Mouse (Mus musculus) limb, embryonic 11.5 days (tissue): ENCODE data around the gene Yars2. TPM values are rescaled to one million over a fixed set of nuclear protein-coding genes. Genes with fewer than 3 reads are reported as not detected.

ENCODE experiments used
- ATAC-seq: fragments of 200-750 bp; cut with Nextera tagmentation; 2 replicates; pipeline ENCODE4 v1.8.0; 2017; ENCODE audit warnings: low read depth; ENCODE audit not compliant: insufficient number of reproducible peaks, low FRiP score, low TSS enrichment
- DNase-seq: peaks from one replicate; pipeline ENCODE4 v3.0.0-alpha.2; 2015; ENCODE audit warnings: low spot score
- H3K27ac ChIP-seq: fragments of 300-500 bp; sonication (generic); replicated peaks from 2 replicates; pipeline ENCODE4 v1.5.1; 2014; ENCODE audit warnings: low read depth, mild to moderate bottlenecking, low read length
- H3K27me3 ChIP-seq: fragments of 300-500 bp; sonication (generic); 2 replicates; pipeline ENCODE4 v1.6.1; 2014; ENCODE audit warnings: mild to moderate bottlenecking, low read length, mixed read lengths; ENCODE audit not compliant: control insufficient read depth, insufficient read depth
- H3K36me3 ChIP-seq: fragments of 300-500 bp; sonication (generic); 2 replicates; pipeline ENCODE4 v1.6.1; 2014; ENCODE audit warnings: mild to moderate bottlenecking, low read length, moderate library complexity, mixed read lengths; ENCODE audit not compliant: control insufficient read depth, insufficient read depth
- H3K4me1 ChIP-seq: fragments of 300-500 bp; sonication (generic); 2 replicates; pipeline ENCODE4 v1.6.1; 2014; ENCODE audit warnings: low read length, mixed read lengths; ENCODE audit not compliant: control insufficient read depth, insufficient read depth
- H3K4me2 ChIP-seq: fragments of 300-500 bp; sonication (generic); 2 replicates; pipeline ENCODE4 v1.6.1; 2014; ENCODE audit warnings: low read depth, mild to moderate bottlenecking, moderate library complexity; ENCODE audit not compliant: severe bottlenecking
- H3K4me3 ChIP-seq: fragments of 300-500 bp; sonication (generic); 2 replicates; pipeline ENCODE4 v1.5.1; 2014; ENCODE audit warnings: low read depth, low read length
- H3K9ac ChIP-seq: fragments of 300-500 bp; sonication (generic); 2 replicates; pipeline ENCODE4 v1.6.1; 2014; ENCODE audit warnings: mild to moderate bottlenecking, low read length
- H3K9me3 ChIP-seq: fragments of 300-500 bp; sonication (generic); 2 replicates; pipeline ENCODE4 v1.6.1; 2016; ENCODE audit warnings: low read length; ENCODE audit not compliant: control insufficient read depth
- WGBS: fragments of 180-500 bp; shearing (Covaris S2); extraction: QIAGEN DNeasy Blood & Tissue Kit; methylation state at CpG from one replicate; pipeline ENCODE4 v1.1.7; 2014; 5-methylcytosine and 5-hydroxymethylcytosine counted together
- polyA plus RNA-seq: library from polyadenylated mRNA; unstranded; fragments of >200 nt; fragmentation: Nextera tagmentation; extraction: Ambion mirVana; gene quantifications from 2 replicates; pipeline ENCODE4 v1.2.1, GENCODE M21; 2014

Yars2 gene
- 45.0 and 46.6 TPM in 2 replicates for polyA plus RNA-seq

DNA sequence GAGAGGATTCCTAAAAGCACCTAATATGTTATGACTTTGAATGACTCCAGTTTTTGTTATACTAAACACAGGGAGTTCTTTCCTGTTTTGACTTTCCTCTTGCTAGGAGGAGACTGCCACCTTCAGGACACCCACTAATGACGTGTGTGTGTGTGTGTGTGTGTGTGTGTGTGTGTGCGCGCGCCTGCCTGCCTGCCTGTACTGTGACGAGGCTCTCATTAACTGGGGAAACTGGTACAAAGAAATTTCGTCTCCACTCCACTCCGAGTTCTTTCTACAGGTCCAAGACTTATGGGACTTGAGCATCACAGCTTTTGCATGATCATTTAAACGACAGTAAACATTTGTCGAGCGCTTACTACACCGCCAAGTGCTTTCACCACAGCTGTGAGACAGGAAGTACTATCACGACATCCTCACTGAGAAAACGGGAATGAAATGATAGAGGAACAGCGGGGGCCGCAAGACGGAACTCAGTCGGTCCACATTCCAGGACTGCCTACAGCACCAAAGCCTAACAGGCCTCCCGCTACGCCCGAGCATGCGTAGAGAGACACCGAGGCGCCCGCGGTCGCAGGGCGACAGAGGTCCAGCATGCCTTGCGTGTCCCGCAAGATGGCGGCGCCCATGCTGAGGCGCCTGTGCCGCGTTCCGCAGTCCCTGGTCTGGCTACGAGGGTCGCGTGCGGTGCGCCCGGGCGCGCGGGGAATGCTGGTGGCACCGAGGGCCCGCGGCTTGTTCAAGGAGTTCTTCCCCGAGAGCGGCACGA is at the start of gene Yars2:
Gene Yars2, plus strand, starts transcription at position 597 of the 769 bp plus-strand sequence.
- peak within 1 kb of the TSS; percentile 53 for H3K4me2 ChIP-seq
- H3K27ac ChIP-seq = peak within 1 kb of the TSS; percentile 75
- peak; percentile 97 for ATAC-seq
- 0 out of 2 replicates have a peak, but pooled peaks cover 2% of the 10 kb centered on the region for H3K36me3 ChIP-seq
- no peaks in the 10 kb centered on the region for H3K27me3 ChIP-seq
- H3K4me1 ChIP-seq = 0 out of 2 replicates have a peak, but pooled peaks cover 5% of the 10 kb centered on the region
- under 1% methylated on average over 48 of the region's 50 CpGs for WGBS
- H3K9me3 ChIP-seq = no peaks in the 10 kb centered on the region
- H3K9ac ChIP-seq = peak within 1 kb of the TSS; percentile 85
- H3K4me3 ChIP-seq = peak within 1 kb of the TSS; percentile 81
- DNase-seq = peak; percentile 88

DNA sequence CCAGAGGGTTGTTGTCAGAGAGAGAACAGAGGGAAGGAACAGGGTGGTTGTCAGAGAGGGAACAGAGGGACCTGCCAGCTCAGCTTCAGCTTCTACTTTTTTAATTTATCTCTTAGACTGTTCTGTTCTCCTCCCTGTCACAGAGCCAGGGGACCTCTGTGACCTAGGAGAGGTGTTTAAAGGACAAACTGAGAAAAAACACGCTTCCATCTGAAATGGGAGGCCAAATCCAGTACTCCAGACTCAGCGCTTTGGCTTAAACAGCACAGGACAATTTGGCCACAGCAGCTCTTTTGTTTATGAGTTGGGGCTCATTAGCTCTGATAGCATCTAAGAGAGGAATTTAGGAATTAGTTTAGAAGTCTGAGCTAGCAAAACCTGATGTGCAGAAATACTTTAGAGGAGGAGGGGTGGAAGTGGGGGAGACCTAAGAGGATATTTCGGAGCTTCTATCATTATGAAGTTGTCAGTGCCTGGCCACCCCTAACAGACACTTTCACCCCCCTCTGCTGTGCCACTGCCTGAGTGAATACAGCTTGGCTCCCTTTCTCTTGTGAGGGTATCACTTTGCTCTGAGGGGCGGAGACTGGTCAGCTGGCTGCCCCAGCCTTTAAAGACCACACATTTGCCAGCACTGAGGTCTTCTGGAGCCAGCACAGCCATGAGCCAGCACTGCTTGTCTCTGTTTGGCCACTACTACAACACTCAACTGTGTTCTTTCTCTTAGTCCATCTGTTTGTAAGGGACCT is 49.3 kb upstream of the Yars2 start:
- Histone ChIP-seq H3K9me3 (no peaks in the 10 kb centered on the region), H3K4me3 (no peak overlapping the region), H3K9ac (no peak overlapping the region), H3K4me1 (peaks cover 5% of the 10 kb centered on the region; the same call in 1 of the 2 replicates), H3K4me2 (no peak overlapping the region), H3K36me3 (no peaks in the 10 kb centered on the region), H3K27me3 (no peaks in the 10 kb centered on the region), H3K27ac (no peak overlapping the region)
- WGBS = 12% methylated on average over 4 of the region's 4 CpGs
- no peak for DNase-seq
- ATAC-seq = no peak

DNA sequence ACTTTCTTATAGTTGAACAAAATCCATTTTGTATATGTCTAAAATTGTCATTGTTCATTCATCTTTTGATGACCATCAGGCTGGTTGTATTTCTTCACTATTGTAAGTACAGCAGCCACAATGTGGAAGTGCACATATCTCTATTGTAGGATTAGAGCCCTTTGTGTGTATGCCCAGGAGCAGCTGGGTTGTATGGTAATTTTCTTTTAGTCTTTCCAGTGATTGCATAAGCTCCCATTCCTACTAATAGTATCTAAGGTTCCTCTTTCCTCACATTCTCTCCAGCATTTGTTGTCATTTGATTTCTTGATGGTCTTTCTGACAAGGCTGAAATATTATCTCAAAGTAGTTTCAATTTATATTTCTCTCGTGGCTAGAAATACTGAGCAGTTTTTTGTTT is 47.5 kb upstream of the Yars2 start:
- no peak for ATAC-seq
- no peak overlapping the region for H3K4me3 ChIP-seq
- H3K27me3 ChIP-seq = no peaks in the 10 kb centered on the region
- H3K4me1 ChIP-seq = peaks cover 5% of the 10 kb centered on the region; the same call in 1 of the 2 replicates
- H3K9ac ChIP-seq = no peak overlapping the region
- no peaks in the 10 kb centered on the region for H3K36me3 ChIP-seq
- no peak for DNase-seq
- H3K4me2 ChIP-seq = no peak overlapping the region
- H3K27ac ChIP-seq = no peak overlapping the region
- 62% methylated on average over 1 of the region's 1 CpGs for WGBS
- H3K9me3 ChIP-seq = no peaks in the 10 kb centered on the region

DNA sequence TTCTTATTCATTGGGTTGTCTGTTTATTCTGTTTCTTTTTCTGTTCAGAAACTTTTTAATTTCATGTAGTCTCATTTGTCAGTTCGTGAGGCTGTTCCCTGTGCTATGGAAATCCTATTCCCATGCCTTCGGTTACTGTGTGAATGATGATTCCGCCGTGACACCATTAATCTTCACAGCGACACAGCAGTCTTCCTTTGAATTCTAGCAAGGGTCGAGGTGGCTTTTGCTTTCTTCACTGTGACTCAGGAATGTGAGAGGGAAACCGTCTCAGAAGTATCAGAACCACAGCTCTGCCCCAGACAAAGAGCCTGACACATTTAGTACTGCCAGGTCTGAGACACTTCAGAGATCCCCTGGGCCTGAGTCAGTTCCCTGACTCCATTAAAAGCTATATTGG is 46.9 kb upstream of the Yars2 start:
- Histone ChIP-seq H3K36me3 (no peaks in the 10 kb centered on the region), H3K4me3 (no peak overlapping the region), H3K27ac (no peak overlapping the region), H3K27me3 (no peaks in the 10 kb centered on the region), H3K4me1 (peaks cover 5% of the 10 kb centered on the region; the same call in 1 of the 2 replicates), H3K9me3 (no peaks in the 10 kb centered on the region), H3K9ac (no peak overlapping the region), H3K4me2 (no peak overlapping the region)
- ATAC-seq = no peak
- WGBS = 33% methylated on average over 7 of the region's 7 CpGs
- DNase-seq = no peak

DNA sequence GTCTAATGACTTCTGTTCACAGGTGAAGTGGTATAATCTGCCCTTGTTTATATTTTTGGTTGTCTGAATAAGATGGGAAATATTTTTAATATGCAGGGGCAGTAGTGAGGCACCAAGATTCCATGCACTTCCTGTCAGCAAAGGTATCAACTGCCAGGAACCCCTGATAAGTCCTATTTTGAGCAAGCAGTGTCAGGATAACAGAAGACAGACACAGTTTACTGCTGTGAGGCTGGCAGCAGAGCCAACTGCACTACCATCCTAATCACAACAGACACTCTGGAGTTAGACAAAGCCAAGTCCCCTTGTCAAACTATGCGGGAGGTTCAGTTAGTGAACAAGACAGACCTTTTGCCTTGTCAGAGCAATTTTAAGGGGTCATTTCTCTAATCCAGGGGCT is 46.1 kb upstream of the Yars2 start:
- ATAC-seq (no peak), DNase-seq (no peak)
- WGBS = 39% methylated on average over 1 of the region's 1 CpGs
- Histone ChIP-seq H3K9ac (no peak overlapping the region), H3K4me1 (peaks cover 5% of the 10 kb centered on the region; the same call in 1 of the 2 replicates), H3K27me3 (no peaks in the 10 kb centered on the region), H3K27ac (no peak overlapping the region), H3K4me2 (no peak overlapping the region), H3K4me3 (no peak overlapping the region), H3K36me3 (no peaks in the 10 kb centered on the region), H3K9me3 (no peaks in the 10 kb centered on the region)

DNA sequence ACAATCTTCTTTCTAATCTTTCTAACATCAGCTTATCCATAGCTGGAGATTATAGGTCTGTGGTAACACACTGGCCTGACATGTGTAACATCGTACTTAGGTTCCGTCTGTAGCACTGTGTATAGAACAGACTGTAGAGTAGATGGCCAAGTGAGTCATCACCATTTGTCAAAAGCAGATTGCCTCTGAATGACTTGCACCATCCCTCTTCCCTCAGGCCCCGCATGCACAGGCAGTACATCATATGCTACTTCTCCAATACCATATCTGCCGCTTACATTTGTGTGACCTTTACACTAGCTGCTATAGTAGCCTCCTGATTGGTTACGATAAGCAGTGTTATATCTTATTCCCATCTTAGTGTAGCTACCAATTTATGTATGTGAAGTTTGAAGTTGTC is 41.9 kb upstream of the Yars2 start:
- 92% methylated on average over 5 of the region's 5 CpGs for WGBS
- Histone ChIP-seq H3K27ac (no peak overlapping the region), H3K9ac (no peak overlapping the region), H3K4me2 (no peak overlapping the region), H3K36me3 (no peaks in the 10 kb centered on the region), H3K4me1 (no peaks in the 10 kb centered on the region), H3K9me3 (no peaks in the 10 kb centered on the region), H3K4me3 (no peak overlapping the region), H3K27me3 (no peaks in the 10 kb centered on the region)
- no peak for ATAC-seq
- DNase-seq = no peak

DNA sequence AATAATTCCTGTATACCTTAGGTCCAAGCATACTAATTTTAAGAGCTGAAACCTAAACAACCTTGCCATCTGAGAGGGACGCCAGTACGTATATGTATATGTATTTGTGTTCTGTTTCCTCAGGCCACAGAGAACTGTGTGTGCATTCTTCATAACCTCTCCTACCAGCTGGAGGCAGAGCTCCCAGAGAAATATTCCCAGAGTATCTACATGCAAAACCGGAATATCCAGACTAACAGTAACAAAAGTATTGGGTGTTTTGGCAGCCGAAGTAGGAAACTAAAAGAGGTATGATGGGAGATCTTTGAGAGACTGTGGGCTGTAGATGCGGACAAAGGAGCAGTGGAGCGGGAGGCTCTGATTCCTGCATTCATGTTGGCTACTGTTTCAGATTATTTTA is 41.3 kb upstream of the Yars2 start:
- H3K27ac ChIP-seq = no peak overlapping the region
- H3K4me1 ChIP-seq = no peaks in the 10 kb centered on the region
- no peaks in the 10 kb centered on the region for H3K9me3 ChIP-seq
- 95% methylated on average over 6 of the region's 6 CpGs for WGBS
- ATAC-seq = no peak
- H3K4me2 ChIP-seq = no peak overlapping the region
- H3K4me3 ChIP-seq = no peak overlapping the region
- no peak for DNase-seq
- no peaks in the 10 kb centered on the region for H3K27me3 ChIP-seq
- H3K36me3 ChIP-seq = no peaks in the 10 kb centered on the region
- H3K9ac ChIP-seq = no peak overlapping the region

DNA sequence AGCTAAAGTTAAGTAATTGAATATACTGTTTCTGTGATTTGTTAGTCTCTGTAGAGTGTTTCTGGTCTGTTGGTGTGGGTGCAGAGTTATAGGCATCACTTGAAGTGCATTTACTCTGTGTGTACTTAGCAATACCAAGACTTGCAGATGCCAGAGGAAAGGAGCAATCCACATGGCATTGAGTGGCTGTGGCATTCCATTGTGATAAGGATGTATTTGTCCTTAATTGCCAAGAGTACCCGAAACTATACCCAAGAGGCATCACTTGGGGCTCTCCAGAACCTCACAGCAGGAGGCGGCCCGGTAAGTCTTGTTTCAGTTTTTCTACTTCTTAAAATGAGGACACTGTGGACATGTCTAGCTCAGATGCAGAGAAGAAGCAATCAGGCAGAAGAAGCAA is 40.3 kb upstream of the Yars2 start:
- 91% methylated on average over 3 of the region's 3 CpGs for WGBS
- Histone ChIP-seq H3K27me3 (no peaks in the 10 kb centered on the region), H3K4me3 (no peak overlapping the region), H3K36me3 (no peaks in the 10 kb centered on the region), H3K4me1 (no peaks in the 10 kb centered on the region), H3K27ac (no peak overlapping the region), H3K9ac (no peak overlapping the region), H3K9me3 (no peaks in the 10 kb centered on the region), H3K4me2 (no peak overlapping the region)
- DNase-seq (no peak), ATAC-seq (no peak)
